Mouse (Mus musculus) intestine, embryonic 14.5 days (tissue): ENCODE data around the gene BC004004. TPM values are rescaled to one million over a fixed set of nuclear protein-coding genes. Genes with fewer than 3 reads are reported as not detected.
"Not testable (repeated sequence)": the region's sequence is repeated elsewhere in the genome, so short reads cannot be mapped to it uniquely, and the experiment has no call there.

Experiments
- ATAC-seq: fragments of 200-750 bp; cut with Nextera tagmentation; replicated peaks from 2 replicates; pipeline ENCODE4 v1.8.0; 2017; ENCODE audit warnings: low read depth, moderate number of reproducible peaks, moderate TSS enrichment, moderate library complexity; ENCODE audit not compliant: low FRiP score, low TSS enrichment
- DNase-seq: peaks from one replicate; pipeline ENCODE4 v3.0.0-alpha.2; 2018; ENCODE audit warnings: low spot score
- H3K27ac ChIP-seq: fragments of 300-500 bp; sonication (generic); 2 replicates; pipeline ENCODE4 v1.5.1; 2014; ENCODE audit warnings: low read depth, mild to moderate bottlenecking, control low read depth
- H3K27me3 ChIP-seq: fragments of 300-500 bp; sonication (generic); replicated peaks from 2 replicates; pipeline ENCODE4 v1.6.1; 2014; ENCODE audit warnings: low read length, control low read depth; ENCODE audit not compliant: control insufficient read depth, insufficient read depth
- H3K36me3 ChIP-seq: fragments of 300-500 bp; sonication (generic); 2 replicates; pipeline ENCODE4 v1.6.1; 2014; ENCODE audit warnings: low read length, control low read depth; ENCODE audit not compliant: control insufficient read depth, insufficient read depth
- H3K4me1 ChIP-seq: fragments of 300-500 bp; sonication (generic); replicated peaks from 2 replicates; pipeline ENCODE4 v1.6.1; 2014; ENCODE audit warnings: low read length, control low read depth, mixed read lengths; ENCODE audit not compliant: control insufficient read depth, insufficient read depth
- H3K4me2 ChIP-seq: fragments of 300-500 bp; sonication (generic); 2 replicates; pipeline ENCODE4 v1.6.1; 2014; ENCODE audit warnings: low read length
- H3K4me3 ChIP-seq: fragments of 300-500 bp; sonication (generic); 2 replicates; pipeline ENCODE4 v1.5.1; 2014; ENCODE audit warnings: low read depth, low read length, control low read depth, mixed read lengths
- H3K9ac ChIP-seq: fragments of 300-500 bp; sonication (generic); 2 replicates; pipeline ENCODE4 v1.6.1; 2014; ENCODE audit warnings: mild to moderate bottlenecking, low read length
- H3K9me3 ChIP-seq: fragments of 300-500 bp; sonication (generic); 2 replicates; pipeline ENCODE4 v1.6.1; 2016; ENCODE audit warnings: low read length, control low read depth; ENCODE audit not compliant: control insufficient read depth
- WGBS: fragments of 180-500 bp; shearing (Covaris S2); extraction: QIAGEN DNeasy Blood & Tissue Kit; methylation state at CpG from one replicate; pipeline ENCODE4 v1.1.7; 2014; 5-methylcytosine and 5-hydroxymethylcytosine counted together
- polyA plus RNA-seq: library from polyadenylated mRNA; unstranded; fragments of >200 nt; fragmentation: Nextera tagmentation; extraction: Ambion mirVana; gene quantifications from 2 replicates; pipeline ENCODE4 v1.2.1, GENCODE M21; 2014

Gene BC004004
- polyA plus RNA-seq, 1 experiment from 2014 or later, result 77.4 TPM

DNA sequence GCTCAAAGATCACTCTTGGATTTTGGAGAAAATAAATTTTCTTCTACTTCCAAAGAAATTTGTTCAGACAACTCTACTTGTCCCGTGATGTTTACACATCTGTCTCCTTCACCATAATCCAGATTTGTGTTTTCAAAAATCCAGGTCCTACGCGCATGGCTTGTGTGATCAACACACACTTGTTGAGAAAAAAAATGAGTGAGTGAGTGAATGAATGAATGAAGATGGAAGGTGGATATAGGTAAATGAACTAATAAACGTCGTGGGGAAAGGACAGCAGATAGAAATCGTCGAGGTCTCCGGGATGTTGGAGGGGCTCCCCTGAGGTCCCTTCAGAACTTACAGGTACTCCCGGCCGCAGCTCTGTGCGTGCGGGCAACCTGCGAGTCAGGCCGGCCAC lies 5.2 kb upstream of the BC004004 start:
- Histone ChIP-seq H3K9ac (peak overlapping the region; percentile 91), H3K36me3 (peaks cover 28% of the 10 kb centered on the region), H3K4me1 (peaks cover 21% of the 10 kb centered on the region; the same call in 1 of the 2 replicates), H3K27ac (peak overlapping the region; percentile 99), H3K4me3 (peak overlapping the region; percentile 81), H3K27me3 (no peaks in the 10 kb centered on the region), H3K4me2 (peak overlapping the region; percentile 85), H3K9me3 (no peaks in the 10 kb centered on the region)
- DNase-seq, result no peak
- peak; percentile 22 for ATAC-seq
- WGBS, result 1% methylated on average over 14 of the region's 14 CpGs

- ATAC-seq (peak; percentile 70), DNase-seq (peak; percentile 96)
- Histone ChIP-seq H3K27me3 (no peaks in the 10 kb centered on the region), H3K36me3 (peaks cover 22% of the 10 kb centered on the region), H3K4me1 (peaks cover 21% of the 10 kb centered on the region; the same call in 1 of the 2 replicates), H3K4me3 (peak within 1 kb of the TSS; percentile 81), H3K4me2 (peak within 1 kb of the TSS; percentile 85), H3K9ac (peak within 1 kb of the TSS; percentile 91), H3K27ac (peak within 1 kb of the TSS; percentile 99), H3K9me3 (no peaks in the 10 kb centered on the region)
- WGBS, result 6% methylated on average over 38 of the region's 38 CpGs
These were observed 4.6 kb upstream of the BC004004 start, which contains the start of gene Ppil1 for GRCm38 (mm10) chr17:29263840-29264633. Ppil1 (minus strand) TSS chr17:29264186.

- Histone ChIP-seq H3K27me3 (no peaks in the 10 kb centered on the region), H3K36me3 (peaks cover 21% of the 10 kb centered on the region), H3K27ac (peak overlapping the region; percentile 99; the same call in 1 of the 2 replicates), H3K9me3 (no peaks in the 10 kb centered on the region), H3K4me1 (peaks cover 27% of the 10 kb centered on the region), H3K9ac (peak overlapping the region; percentile 91; the same call in 1 of the 2 replicates), H3K4me2 (peak overlapping the region; percentile 85), H3K4me3 (no peak overlapping the region)
- ATAC-seq, result no peak
- no peak for DNase-seq
- 77% methylated on average over 5 of the region's 5 CpGs for WGBS
These were observed 3.8 kb upstream of the BC004004 start for GRCm38 (mm10) chr17:29264760-29265159.

GRCm38 (mm10) chr17:29267040-29267439 lies 1.5 kb upstream of the BC004004 start:
- ATAC-seq, H3K36me3 ChIP-seq, H3K4me3 ChIP-seq, H3K9me3 ChIP-seq, H3K27ac ChIP-seq, DNase-seq, H3K4me2 ChIP-seq, H3K9ac ChIP-seq, H3K27me3 ChIP-seq: not testable (repeated sequence)
- H3K4me1 ChIP-seq, result peaks cover 26% of the 10 kb centered on the region
- 90% methylated on average over 2 of the region's 2 CpGs for WGBS

- no peaks in the 10 kb centered on the region for H3K9me3 ChIP-seq
- no peak for DNase-seq
- H3K27ac ChIP-seq, result peak overlapping the region; percentile 90
- H3K4me3 ChIP-seq, result peak overlapping the region; percentile 73
- H3K9ac ChIP-seq, result peak overlapping the region; percentile 95
- H3K4me1 ChIP-seq, result peaks cover 18% of the 10 kb centered on the region
- ATAC-seq, result peak; percentile 39
- H3K4me2 ChIP-seq, result peak overlapping the region; percentile 86
- no peaks in the 10 kb centered on the region for H3K36me3 ChIP-seq
- H3K27me3 ChIP-seq, result no peaks in the 10 kb centered on the region
- WGBS, result 45% methylated on average over 6 of the region's 6 CpGs
These were observed 482 bp upstream of the BC004004 start for GRCm38 (mm10) chr17:29267931-29268681.

DNA sequence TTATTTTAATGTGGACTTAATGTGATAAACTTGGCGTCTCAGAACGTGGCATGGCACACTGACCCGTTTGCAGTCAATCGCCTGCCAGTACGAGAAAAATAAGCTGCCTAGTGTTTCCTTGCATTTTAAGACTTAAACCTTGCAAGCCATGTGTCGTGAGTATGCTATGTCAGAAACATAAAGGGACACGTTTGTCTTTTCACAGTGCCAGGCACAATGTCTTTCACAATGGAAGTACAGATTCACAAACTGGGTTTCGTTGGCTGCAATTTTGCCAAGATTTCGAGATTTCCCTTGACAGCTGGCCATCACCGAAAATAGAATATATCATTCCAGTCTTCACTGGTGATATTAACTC lies 740 bp downstream of the BC004004 start:
- WGBS, result 18% methylated on average over 10 of the region's 10 CpGs
- H3K27ac ChIP-seq, result peak overlapping the region; percentile 90
- H3K4me2 ChIP-seq, result peak overlapping the region; percentile 86
- H3K4me3 ChIP-seq, result peak overlapping the region; percentile 73
- DNase-seq (no peak), ATAC-seq (no peak)
- no peaks in the 10 kb centered on the region for H3K27me3 ChIP-seq
- no peaks in the 10 kb centered on the region for H3K36me3 ChIP-seq
- H3K9ac ChIP-seq, result peak overlapping the region; percentile 95
- no peaks in the 10 kb centered on the region for H3K9me3 ChIP-seq
- peaks cover 16% of the 10 kb centered on the region for H3K4me1 ChIP-seq

- DNase-seq (no peak), ATAC-seq (no peak)
- Histone ChIP-seq H3K9ac (no peak overlapping the region), H3K4me3 (no peak overlapping the region), H3K9me3 (no peaks in the 10 kb centered on the region), H3K27me3 (no peaks in the 10 kb centered on the region), H3K36me3 (no peaks in the 10 kb centered on the region), H3K27ac (no peak overlapping the region), H3K4me2 (peak overlapping the region; percentile 86; the same call in 1 of the 2 replicates), H3K4me1 (peaks cover 13% of the 10 kb centered on the region)
- WGBS, result 90% methylated on average over 9 of the region's 9 CpGs
These were observed 1.6 kb downstream of the BC004004 start for GRCm38 (mm10) chr17:29270148-29270698.

- no peaks in the 10 kb centered on the region for H3K9me3 ChIP-seq
- no peak overlapping the region for H3K9ac ChIP-seq
- H3K4me1 ChIP-seq, result peaks cover 10% of the 10 kb centered on the region
- WGBS, result 72% methylated on average over 7 of the region's 7 CpGs
- H3K4me2 ChIP-seq, result no peak overlapping the region
- ATAC-seq (no peak), DNase-seq (no peak)
- H3K27me3 ChIP-seq, result no peaks in the 10 kb centered on the region
- no peak overlapping the region for H3K4me3 ChIP-seq
- no peaks in the 10 kb centered on the region for H3K36me3 ChIP-seq
- H3K27ac ChIP-seq, result no peak overlapping the region
These were observed 4.6 kb downstream of the BC004004 start for GRCm38 (mm10) chr17:29273156-29273555.
